Mouse (Mus musculus) liver, adult (tissue): Measurements from ENCODE around the gene Ibsp.

Experiments used
- GATA4 ChIP-seq: IDR thresholded peaks from 2 replicates; pipeline ENCODE4 v1.6.1; 2014; ENCODE audit warnings: mild to moderate bottlenecking, low read length; ENCODE audit not compliant: insufficient replicate concordance

The Ibsp gene

GRCm38 (mm10) chr5:104298994-104299393 is at the start of gene Ibsp:
Gene Ibsp (plus strand): TSS chr5:104299171.
- TF ChIP-seq GATA4 = no peak

- no peak for TF ChIP-seq GATA4
Measured at GRCm38 (mm10) chr5:104251811-104252210, 47.2 kb upstream of the Ibsp start.

- TF ChIP-seq GATA4 = no peak
Measured at GRCm38 (mm10) chr5:104256585-104256984, 42.4 kb upstream of the Ibsp start.

- no peak for TF ChIP-seq GATA4
Measured at GRCm38 (mm10) chr5:104261908-104262461, 37.0 kb upstream of the Ibsp start.

- no peak for TF ChIP-seq GATA4
Measured at GRCm38 (mm10) chr5:104263014-104263776, 35.8 kb upstream of the Ibsp start.

- TF ChIP-seq GATA4 = no peak
Measured at GRCm38 (mm10) chr5:104294201-104294600, 4.8 kb upstream of the Ibsp start.

GRCm38 (mm10) chr5:104314073-104314472 is 15.1 kb downstream of the Ibsp start:
- no peak for TF ChIP-seq GATA4

- no peak for TF ChIP-seq GATA4
Measured at GRCm38 (mm10) chr5:104325029-104325428, 26.1 kb downstream of the Ibsp start, which contains the start of gene Mepe. Gene Mepe (plus strand): TSS chr5:104325329.

GRCm38 (mm10) chr5:104326884-104327283 is 27.9 kb downstream of the Ibsp start:
- no peak for TF ChIP-seq GATA4

- no peak for TF ChIP-seq GATA4
Measured at GRCm38 (mm10) chr5:104327389-104327788, 28.4 kb downstream of the Ibsp start.

- no peak for TF ChIP-seq GATA4
Measured at GRCm38 (mm10) chr5:104327876-104328275, 28.9 kb downstream of the Ibsp start.

- no peak for TF ChIP-seq GATA4
Measured at GRCm38 (mm10) chr5:104328317-104328850, 29.4 kb downstream of the Ibsp start.

- no peak for TF ChIP-seq GATA4
Measured at GRCm38 (mm10) chr5:104329381-104329780, 30.4 kb downstream of the Ibsp start.

GRCm38 (mm10) chr5:104330088-104330487 is 31.1 kb downstream of the Ibsp start:
- TF ChIP-seq GATA4 = no peak

- TF ChIP-seq GATA4 = no peak
Measured at GRCm38 (mm10) chr5:104332296-104332695, 33.3 kb downstream of the Ibsp start.

GRCm38 (mm10) chr5:104333231-104333640 is 34.3 kb downstream of the Ibsp start:
- no peak for TF ChIP-seq GATA4

- no peak for TF ChIP-seq GATA4
Measured at GRCm38 (mm10) chr5:104333643-104334042, 34.7 kb downstream of the Ibsp start.

- TF ChIP-seq GATA4 = no peak
Measured at GRCm38 (mm10) chr5:104334516-104334915, 35.5 kb downstream of the Ibsp start.
